Mouse (Mus musculus): ENCODE data around the gene Nfkbia.
A peak's percentile ranks its signal among the peaks of the same experiment; 100 is the strongest.

Nfkbia gene

GRCm38 (mm10) chr12:55492184-55492898 is at the start of gene Nfkbia:
Gene Nfkbia (minus strand): TSS chr12:55492647.
- peak; percentile 89 to 93 for DNase-seq (ENCODE audit: low spot score in 2 of 2)

GRCm38 (mm10) chr12:55539157-55539556 is 46.7 kb upstream of the Nfkbia start:
- DNase-seq (ENCODE audit: low spot score in 2 of 2): no peak

DNA sequence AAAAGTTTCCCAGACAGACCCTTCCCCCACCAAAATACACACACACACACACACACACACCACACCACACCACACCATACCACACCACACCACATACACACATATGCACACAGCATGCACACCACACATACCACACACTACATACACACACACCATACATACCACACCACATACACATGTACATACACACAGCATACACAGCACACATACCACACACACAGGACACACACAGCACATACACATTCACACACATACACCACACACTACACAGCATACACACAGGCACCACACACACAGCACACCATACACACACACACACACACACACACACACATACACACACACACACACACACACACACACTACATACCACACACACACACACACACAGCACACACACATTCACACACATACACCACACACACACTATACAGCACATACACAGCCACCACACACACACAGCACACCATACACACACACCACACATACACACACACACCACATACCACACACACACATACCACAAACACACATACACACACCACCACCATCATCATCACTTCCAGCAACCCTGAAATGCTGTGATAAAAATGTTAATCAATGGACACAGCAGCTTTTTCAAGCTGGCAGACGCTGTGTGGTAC is 46.0 kb upstream of the Nfkbia start:
- no peak for DNase-seq (ENCODE audit: low spot score in 2 of 2)

DNA sequence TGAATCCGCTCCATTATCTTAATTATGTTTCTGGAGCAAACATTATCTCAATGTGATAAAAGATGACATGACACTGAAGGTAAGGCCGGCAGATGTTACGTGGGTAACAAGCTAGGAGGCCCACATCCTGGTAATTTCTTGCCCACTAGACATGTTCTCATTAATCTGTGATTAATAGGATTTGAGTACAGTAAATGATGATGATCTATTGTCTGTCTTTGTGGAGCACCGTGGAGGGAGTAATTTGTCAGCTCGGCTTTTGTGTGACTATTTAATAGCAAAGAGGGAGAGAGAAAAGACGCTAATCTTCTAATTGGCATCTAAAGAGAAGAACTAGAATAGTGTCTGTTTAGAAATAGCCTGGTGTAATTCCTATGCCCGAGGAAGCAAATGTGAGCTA is 45.3 kb upstream of the Nfkbia start:
- DNase-seq (ENCODE audit: low spot score in 2 of 2): no peak

DNA sequence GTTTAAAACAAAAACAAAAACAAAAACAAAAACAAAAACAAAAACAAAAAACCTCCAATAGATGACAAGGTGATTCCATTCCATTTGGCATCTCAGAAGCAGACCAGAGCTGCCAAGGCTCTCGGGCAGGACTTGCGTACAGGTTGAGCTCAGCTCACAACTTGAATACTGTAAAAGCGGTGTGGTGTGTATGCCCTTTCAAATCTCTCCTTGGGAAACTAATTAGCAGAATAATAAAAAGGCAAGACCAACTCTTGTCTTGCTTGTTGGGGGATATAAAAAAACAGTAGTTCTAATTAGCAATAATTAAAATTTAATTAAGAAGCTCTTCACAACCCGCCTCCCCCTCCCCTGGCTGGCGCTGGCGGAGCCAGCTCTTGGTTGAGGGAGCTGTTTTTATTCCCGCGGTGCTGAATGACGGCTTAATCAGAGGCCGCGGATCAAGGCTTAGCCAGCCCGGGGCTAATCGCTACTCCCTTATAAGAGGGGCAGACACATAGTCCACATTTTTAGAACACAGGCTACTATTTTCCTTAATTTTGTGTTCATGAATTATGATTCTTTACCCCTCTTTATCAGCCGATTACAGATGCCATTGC is 44.2 kb upstream of the Nfkbia start:
- no peak for DNase-seq (ENCODE audit: low spot score in 2 of 2)

- DNase-seq (ENCODE audit: low spot score in 2 of 2): no peak
These were observed 34.7 kb upstream of the Nfkbia start for GRCm38 (mm10) chr12:55526983-55527752.

DNA sequence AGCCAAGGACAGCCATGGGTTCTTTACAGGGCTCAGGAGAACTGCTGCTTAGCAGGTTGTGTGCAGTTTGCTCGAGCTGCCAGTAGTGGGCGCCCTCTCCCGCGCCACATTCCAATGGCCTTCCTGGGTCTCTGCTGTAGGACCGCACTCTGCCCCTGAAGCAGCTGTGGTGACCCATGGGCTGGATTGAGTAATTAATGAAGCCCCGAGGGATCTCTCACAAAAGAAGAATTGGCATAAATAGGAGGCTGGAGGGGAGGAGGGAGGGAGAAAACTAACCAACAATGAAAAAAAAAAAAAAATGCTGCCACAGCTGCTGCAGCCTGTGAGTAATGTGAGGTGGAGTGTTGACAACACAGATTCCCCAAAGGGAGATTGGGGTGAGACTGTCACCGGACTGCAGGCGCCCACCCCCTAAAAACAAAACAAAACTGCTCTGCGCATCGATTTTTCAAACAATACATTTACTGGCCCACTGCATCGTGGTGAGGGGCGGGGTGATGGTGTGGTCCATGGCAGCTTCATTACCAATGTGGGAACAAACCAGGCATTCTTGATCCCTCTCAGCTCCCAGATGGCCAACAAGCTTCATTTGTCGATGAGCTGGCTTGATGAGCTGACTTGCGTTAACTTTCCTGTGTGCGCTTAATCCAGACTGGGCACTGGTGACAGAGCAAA is 25.8 kb upstream of the Nfkbia start:
- peak in 1 of 2 experiments; percentile 40 for DNase-seq (ENCODE audit: low spot score in 2 of 2)

DNA sequence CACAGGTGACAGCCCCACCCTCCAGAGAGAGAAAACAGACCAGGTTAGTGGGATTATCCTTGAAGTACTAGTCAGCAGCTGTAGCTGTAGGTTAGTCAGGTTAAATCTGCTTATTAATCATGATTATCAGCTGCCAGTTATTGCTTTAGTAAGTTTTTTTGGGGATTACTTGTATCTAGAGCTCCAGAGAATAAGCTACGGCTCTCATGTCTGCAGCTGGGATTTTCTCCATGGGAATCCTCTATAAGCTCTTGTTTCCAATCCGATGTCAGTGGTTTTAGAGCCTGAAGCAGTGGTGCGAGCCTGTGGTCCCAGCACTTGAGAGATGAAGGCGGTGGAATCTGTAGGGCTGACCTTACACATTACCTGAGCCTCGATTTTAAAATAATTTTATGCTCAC is 16.4 kb upstream of the Nfkbia start:
- no peak for DNase-seq (ENCODE audit: low spot score in 2 of 2)

- DNase-seq (ENCODE audit: low spot score in 2 of 2): no peak
These were observed 15.0 kb upstream of the Nfkbia start for GRCm38 (mm10) chr12:55507332-55507935.

DNA sequence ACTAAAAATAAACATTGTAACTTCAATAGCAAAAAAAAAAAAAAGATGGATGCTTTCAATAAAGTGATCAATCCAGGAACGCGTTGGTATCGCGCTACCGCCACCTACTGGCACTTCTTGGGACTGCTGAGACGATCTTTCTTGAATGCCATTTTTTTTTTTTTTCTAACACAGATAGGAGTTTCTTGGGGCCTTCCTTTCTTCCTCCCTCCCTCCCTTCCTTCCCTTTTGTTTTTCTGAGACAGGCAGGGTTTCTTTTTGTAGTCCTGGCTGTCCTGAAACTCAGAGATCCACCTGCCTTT is 13.5 kb upstream of the Nfkbia start:
- DNase-seq (ENCODE audit: low spot score in 2 of 2): peak in 1 of 2 experiments; percentile 71

GRCm38 (mm10) chr12:55505314-55506028 is 13.0 kb upstream of the Nfkbia start:
- no peak for DNase-seq (ENCODE audit: low spot score in 2 of 2)

GRCm38 (mm10) chr12:55499031-55499430 is 6.6 kb upstream of the Nfkbia start:
- peak; percentile 74 to 92 for DNase-seq (ENCODE audit: low spot score in 2 of 2)

GRCm38 (mm10) chr12:55497737-55498136 is 5.3 kb upstream of the Nfkbia start:
- no peak for DNase-seq (ENCODE audit: low spot score in 2 of 2)

DNA sequence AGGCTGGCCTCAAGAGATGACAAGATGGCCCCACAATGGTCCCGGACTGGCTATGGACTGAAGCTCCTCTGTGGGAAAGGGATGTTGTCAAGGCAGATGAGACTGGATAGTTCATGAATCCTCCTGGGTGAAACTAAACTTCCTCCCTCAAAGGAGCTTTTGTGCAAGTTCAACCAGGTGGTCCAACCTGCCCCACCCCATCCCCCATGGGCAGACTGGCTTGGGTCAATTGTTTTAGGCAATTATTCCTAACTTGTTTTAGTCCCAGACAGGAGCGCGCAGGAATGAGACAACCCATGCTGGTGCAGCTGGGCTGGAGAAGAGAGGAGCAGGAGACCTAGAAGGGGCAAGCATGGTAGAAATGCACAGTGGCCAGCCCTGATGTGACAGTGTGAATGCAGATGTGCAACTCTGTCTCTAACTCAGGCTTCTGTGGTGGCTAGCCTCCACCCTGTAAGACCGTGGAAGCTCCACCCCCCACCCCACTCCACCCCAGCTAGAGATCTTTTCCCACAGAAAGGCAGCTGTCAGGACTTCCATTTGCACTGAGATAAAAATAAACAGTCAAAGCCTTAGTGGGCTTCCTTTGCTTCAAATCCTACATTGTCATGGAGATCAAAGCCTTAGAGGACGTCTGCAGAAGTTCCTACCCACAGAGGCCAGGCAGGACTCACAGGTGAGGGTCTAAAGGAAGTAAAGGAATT is 3.6 kb upstream of the Nfkbia start:
- peak in 1 of 2 experiments; percentile 37 for DNase-seq (ENCODE audit: low spot score in 2 of 2)

- DNase-seq (ENCODE audit: low spot score in 2 of 2): peak; percentile 74 to 82
These were observed 2.9 kb upstream of the Nfkbia start for GRCm38 (mm10) chr12:55495114-55495901.

DNA sequence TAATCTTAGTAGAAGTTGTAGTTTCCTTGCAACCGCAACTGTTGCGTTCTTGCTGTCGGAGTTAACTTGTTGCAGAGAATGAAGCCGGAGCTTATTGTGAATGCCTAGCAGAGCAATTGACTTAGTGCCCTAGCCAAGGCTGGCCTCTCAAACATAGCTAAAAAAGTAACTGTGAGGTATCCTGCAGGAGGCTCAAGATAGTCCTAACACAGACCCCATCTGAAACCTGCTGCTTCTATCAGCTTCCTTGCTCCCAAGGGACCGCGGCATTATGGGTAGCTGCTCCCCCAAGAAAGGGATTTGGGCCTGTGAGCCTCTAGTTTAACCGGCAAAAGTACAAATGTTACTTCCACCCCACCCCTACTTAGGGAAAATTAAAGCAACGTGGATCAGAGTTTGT is 934 bp upstream of the Nfkbia start:
- no peak for DNase-seq (ENCODE audit: low spot score in 2 of 2)

GRCm38 (mm10) chr12:55492941-55493340 is 494 bp upstream of the Nfkbia start:
- DNase-seq (ENCODE audit: low spot score in 2 of 2): no peak

GRCm38 (mm10) chr12:55491516-55492183 is 797 bp downstream of the Nfkbia start:
- peak; percentile 76 to 79 for DNase-seq (ENCODE audit: low spot score in 2 of 2)
